Mouse (Mus musculus) testis, adult 2 months (tissue): ENCODE results near the gene Pde4dip. TPM values are rescaled to one million over a fixed set of nuclear protein-coding genes. Genes with fewer than 3 reads are reported as not detected.

Experiments used
- H3K27ac ChIP-seq: fragments of 200-500 bp; 2 replicates; pipeline ENCODE4 v1.5.1; 2012; ENCODE audit warnings: low read depth, low read length; ENCODE audit not compliant: control insufficient read depth, insufficient read depth
- H3K27me3 ChIP-seq: fragments of 200-500 bp; 2 replicates; pipeline ENCODE4 v1.6.1; 2012; ENCODE audit warnings: mild to moderate bottlenecking, low read length, moderate library complexity; ENCODE audit not compliant: control insufficient read depth, insufficient read depth
- H3K36me3 ChIP-seq: fragments of 200-500 bp; 2 replicates; pipeline ENCODE4 v1.6.1; 2012; ENCODE audit warnings: mild to moderate bottlenecking, low read length; ENCODE audit not compliant: control insufficient read depth, insufficient read depth
- H3K4me1 ChIP-seq: fragments of 200-500 bp; 2 replicates; pipeline ENCODE4 v1.6.1; 2012; ENCODE audit warnings: low read length; ENCODE audit not compliant: control insufficient read depth, insufficient read depth
- H3K4me3 ChIP-seq: fragments of 200-500 bp; 2 replicates; pipeline ENCODE4 v1.5.1; 2012; ENCODE audit warnings: low read depth, mild to moderate bottlenecking, low read length, moderate library complexity, mixed read lengths; ENCODE audit not compliant: control insufficient read depth
- CTCF ChIP-seq: fragments of 200-500 bp; IDR thresholded peaks from 2 replicates; pipeline ENCODE4 v1.5.1; 2012; ENCODE audit warnings: low read depth, mild to moderate bottlenecking, inconsistent platforms, low read length, moderate library complexity; ENCODE audit not compliant: control insufficient read depth, insufficient read depth, insufficient replicate concordance
- POLR2A ChIP-seq: fragments of 200-500 bp; IDR thresholded peaks from 2 replicates; pipeline ENCODE4 v1.6.1; 2012; ENCODE audit warnings: low read depth, mild to moderate bottlenecking, inconsistent platforms, low read length, moderate library complexity; ENCODE audit not compliant: control insufficient read depth
- polyA plus RNA-seq: library from polyadenylated mRNA; depleted of rRNA; stranded (reverse); fragments of >200 nt; gene quantifications from 2 replicates; pipeline ENCODE4 v1.2.3, GENCODE M21; 2012

The Pde4dip gene
- polyA plus RNA-seq, 1 experiment: 142 TPM

GRCm38 (mm10) chr3:97840439-97840838 lies 48.1 kb downstream of the Pde4dip start:
- H3K36me3 ChIP-seq: no peaks in the 10 kb centered on the region
- H3K4me3 ChIP-seq: no peak overlapping the region
- no peaks in the 10 kb centered on the region for H3K27me3 ChIP-seq
- no peaks in the 10 kb centered on the region for H3K4me1 ChIP-seq
- TF ChIP-seq CTCF (no peak), POLR2A (no peak)
- H3K27ac ChIP-seq: no peak overlapping the region

- no peaks in the 10 kb centered on the region for H3K4me1 ChIP-seq
- no peak overlapping the region for H3K27ac ChIP-seq
- no peak overlapping the region for H3K4me3 ChIP-seq
- TF ChIP-seq CTCF: no peak
- TF ChIP-seq POLR2A: no peak
- no peaks in the 10 kb centered on the region for H3K27me3 ChIP-seq
- H3K36me3 ChIP-seq: no peaks in the 10 kb centered on the region
Observed at GRCm38 (mm10) chr3:97835888-97836287, 52.6 kb downstream of the Pde4dip start.

GRCm38 (mm10) chr3:97834625-97835024 lies 53.9 kb downstream of the Pde4dip start:
- Histone ChIP-seq H3K4me1 (no peaks in the 10 kb centered on the region), H3K27ac (no peak overlapping the region), H3K27me3 (no peaks in the 10 kb centered on the region), H3K4me3 (no peak overlapping the region), H3K36me3 (no peaks in the 10 kb centered on the region)
- TF ChIP-seq CTCF: no peak

DNA sequence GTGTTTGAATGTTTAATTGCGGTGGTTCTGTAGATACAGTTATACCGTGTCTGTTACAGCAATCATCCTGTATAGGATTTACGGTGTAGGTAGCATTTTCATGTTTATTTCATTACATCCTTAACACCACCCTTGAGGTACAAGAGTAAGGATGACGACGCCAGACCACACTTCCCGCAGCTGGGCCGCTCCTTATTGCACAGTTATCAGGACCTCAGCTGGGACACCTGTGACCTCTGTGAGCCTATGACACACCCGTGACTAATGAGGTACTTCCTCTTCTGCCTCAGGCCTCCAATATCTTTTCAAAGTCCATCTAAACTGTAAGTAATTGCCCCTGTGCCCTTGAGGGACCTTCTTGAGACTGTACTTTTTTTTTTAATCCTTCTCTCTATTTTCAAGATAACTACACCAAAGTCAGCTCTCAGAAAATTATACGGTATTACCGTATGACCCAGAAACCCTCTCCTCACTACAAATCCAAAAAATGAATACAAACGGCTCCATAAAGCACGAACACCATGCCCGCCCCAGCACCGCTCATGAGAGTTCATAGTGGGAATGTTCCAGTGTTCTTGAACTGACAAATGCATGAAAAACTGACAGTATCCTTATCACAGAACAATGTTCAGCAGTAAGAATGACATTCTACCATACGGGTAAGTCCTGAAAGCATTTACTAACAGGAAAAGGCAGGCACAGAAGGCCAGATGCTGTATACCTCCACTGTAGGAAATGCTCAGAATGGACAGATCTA lies 56.8 kb downstream of the Pde4dip start:
- H3K4me3 ChIP-seq: no peak overlapping the region
- no peaks in the 10 kb centered on the region for H3K36me3 ChIP-seq
- H3K27me3 ChIP-seq: no peaks in the 10 kb centered on the region
- no peaks in the 10 kb centered on the region for H3K4me1 ChIP-seq
- H3K27ac ChIP-seq: no peak overlapping the region
- TF ChIP-seq CTCF (no peak), POLR2A (no peak)

DNA sequence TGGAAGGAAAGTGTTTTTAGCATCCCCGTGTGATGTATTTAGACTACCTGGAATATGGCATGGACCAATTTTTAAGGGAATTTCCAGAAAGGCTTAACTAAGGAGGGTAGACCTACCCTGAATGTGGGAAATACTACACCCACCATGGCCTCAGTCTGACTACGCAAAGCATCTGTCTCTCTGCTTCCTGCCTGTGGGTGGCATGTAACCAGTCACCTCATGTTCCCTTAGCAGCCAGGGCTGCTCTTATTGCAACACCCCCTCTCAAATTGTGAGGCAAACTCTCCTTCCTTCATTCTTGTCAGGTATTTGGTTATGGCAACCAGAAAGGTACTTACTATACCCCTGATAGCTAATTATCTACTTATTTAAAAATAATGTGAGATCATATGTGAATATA lies 57.9 kb downstream of the Pde4dip start:
- Histone ChIP-seq H3K27me3 (no peaks in the 10 kb centered on the region), H3K4me3 (no peak overlapping the region), H3K36me3 (no peaks in the 10 kb centered on the region), H3K4me1 (no peaks in the 10 kb centered on the region), H3K27ac (no peak overlapping the region)
- no peak for TF ChIP-seq CTCF
- no peak for TF ChIP-seq POLR2A

DNA sequence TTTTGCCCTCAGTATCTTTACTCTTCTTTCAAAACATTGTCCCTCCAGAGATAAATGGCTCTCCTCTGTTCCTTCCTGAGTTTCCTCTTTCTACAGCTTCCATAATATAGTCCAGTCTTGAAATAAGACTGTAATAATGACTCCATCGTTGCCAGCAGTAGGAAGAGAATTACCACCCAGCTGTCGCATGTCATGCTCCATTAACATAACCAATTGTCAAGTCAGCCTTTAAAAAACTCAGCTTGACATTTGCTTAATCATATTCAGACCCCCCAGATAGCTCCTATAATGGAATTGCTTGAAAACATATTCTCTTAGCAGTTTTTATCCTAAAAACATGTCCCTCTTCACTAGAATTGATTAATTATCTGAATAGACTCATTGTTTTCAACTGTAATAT lies 58.4 kb downstream of the Pde4dip start:
- Histone ChIP-seq H3K4me3 (no peak overlapping the region), H3K36me3 (no peaks in the 10 kb centered on the region), H3K27me3 (no peaks in the 10 kb centered on the region), H3K4me1 (no peaks in the 10 kb centered on the region), H3K27ac (no peak overlapping the region)
- TF ChIP-seq CTCF: no peak

GRCm38 (mm10) chr3:97828286-97828685 lies 60.2 kb downstream of the Pde4dip start:
- Histone ChIP-seq H3K27ac (no peak overlapping the region), H3K36me3 (no peaks in the 10 kb centered on the region), H3K4me3 (no peak overlapping the region), H3K27me3 (no peaks in the 10 kb centered on the region), H3K4me1 (peaks cover 5% of the 10 kb centered on the region)
- TF ChIP-seq CTCF (no peak), POLR2A (no peak)
